Mouse (Mus musculus) MEL (cell line): ENCODE measurements at regions not wholly inside any gene's neighbourhood (a gene's known extent, or its start where the extent isn't known, plus 50 kb on each side); places are given as distances from the start of the nearest gene placed in this dataset.

ENCODE experiments used
- DNase-seq: peaks from one replicate; pipeline ENCODE4 v3.0.0; 2011; ENCODE audit warnings: low read depth, low spot score
- H3K27ac ChIP-seq: 2 replicates; pipeline ENCODE4 v1.5.1; 2012; ENCODE audit warnings: low read depth, mild to moderate bottlenecking, control low read depth, low read length, moderate library complexity; ENCODE audit not compliant: control insufficient read depth
- H3K27me3 ChIP-seq, 2 experiments: fragments of 150-350 bp in 1 of 2; sonication (generic) in 1 of 2; 2 replicates each; pipeline ENCODE4 v1.6.1; 2012; ENCODE audit warnings: low read length in 2 of 2, mild to moderate bottlenecking in 2 of 2, improper control_type of control experiment in 1 of 2, moderate library complexity in 1 of 2; ENCODE audit not compliant: insufficient read depth in 2 of 2, control insufficient read depth in 1 of 2
- H3K36me3 ChIP-seq, 2 experiments: 2 replicates each; pipeline ENCODE4 v1.6.1; 2012 to 2014; ENCODE audit warnings: low read length in 2 of 2, improper control_type of control experiment in 1 of 2, inconsistent platforms in 1 of 2, mild to moderate bottlenecking in 1 of 2; ENCODE audit not compliant: insufficient read depth in 2 of 2, control insufficient read depth in 1 of 2
- H3K4me1 ChIP-seq, 2 experiments: fragments of 150-350 bp in 1 of 2; sonication (generic) in 1 of 2; 2 replicates each; pipeline ENCODE4 v1.6.1; 2012; ENCODE audit warnings: low read length in 2 of 2, improper control_type of control experiment in 1 of 2, mild to moderate bottlenecking in 1 of 2; ENCODE audit not compliant: insufficient read depth in 2 of 2, control insufficient read depth in 1 of 2
- H3K4me3 ChIP-seq, 2 experiments: fragments of 150-350 bp in 1 of 2; sonication (generic) in 1 of 2; 2 replicates each; pipeline ENCODE4 v1.5.1; 2012; ENCODE audit warnings: low read depth in 2 of 2, low read length in 2 of 2, mild to moderate bottlenecking in 2 of 2, moderate library complexity in 2 of 2, control low read depth in 1 of 2, improper control_type of control experiment in 1 of 2; ENCODE audit not compliant: control insufficient read depth in 1 of 2, insufficient read depth in 1 of 2
- H3K79me2 ChIP-seq: 2 replicates; pipeline ENCODE4 v1.6.1; 2012; ENCODE audit warnings: mild to moderate bottlenecking, low read length, moderate library complexity; ENCODE audit not compliant: control insufficient read depth, poor library complexity, insufficient read depth
- H3K9ac ChIP-seq: 2 replicates; pipeline ENCODE4 v1.6.1; 2012; ENCODE audit warnings: low read depth, mild to moderate bottlenecking, control low read depth, low read length, moderate library complexity; ENCODE audit not compliant: control insufficient read depth, poor library complexity, severe bottlenecking
- H3K9me3 ChIP-seq: fragments of 150-350 bp; sonication (generic); replicated peaks from 2 replicates; pipeline ENCODE4 v1.6.1; 2012; ENCODE audit warnings: mild to moderate bottlenecking, low read length, improper control_type of control experiment, moderate library complexity; ENCODE audit not compliant: insufficient read depth
- CHD2 ChIP-seq: IDR thresholded peaks from 2 replicates; pipeline ENCODE4 v1.6.1; 2011; ENCODE audit warnings: low read length, improper control_type of control experiment
- CTCF ChIP-seq, 3 experiments: IDR thresholded peaks in 2 of 3; conservative IDR thresholded peaks in 1 of 3; 2 replicates each; pipeline ENCODE4 v1.5.1; 2011 to 2012; ENCODE audit warnings: low read length in 3 of 3, low read depth in 2 of 3, mild to moderate bottlenecking in 2 of 3, improper control_type of control experiment in 1 of 3, inconsistent platforms in 1 of 3, mixed read lengths in 1 of 3, moderate library complexity in 1 of 3; ENCODE audit not compliant: control insufficient read depth in 1 of 3, insufficient read depth in 1 of 3, poor library complexity in 1 of 3, severe bottlenecking in 1 of 3
- ELF1 ChIP-seq: IDR thresholded peaks from 2 replicates; pipeline ENCODE4 v1.6.1; 2014; ENCODE audit warnings: low read depth, mild to moderate bottlenecking, inconsistent platforms, low read length, improper control_type of control experiment, moderate library complexity
- EP300 ChIP-seq, 2 experiments: IDR thresholded peaks; 2 replicates each; pipeline ENCODE4 v1.6.1; 2011; ENCODE audit warnings: improper control_type of control experiment in 2 of 2, low read length in 2 of 2, low read depth in 1 of 2, mild to moderate bottlenecking in 1 of 2
- GATA1 ChIP-seq: IDR thresholded peaks from 2 replicates; pipeline ENCODE4 v1.6.1; 2011; ENCODE audit warnings: low read depth, low read length, improper control_type of control experiment
- JUND ChIP-seq: IDR thresholded peaks from 2 replicates; pipeline ENCODE4 v1.6.1; 2011; ENCODE audit warnings: low read depth, mild to moderate bottlenecking, improper control_type of control experiment, low read length
- MAX ChIP-seq: IDR thresholded peaks from 2 replicates; pipeline ENCODE4 v1.6.1; 2011; ENCODE audit warnings: low read length, improper control_type of control experiment
- MAZ ChIP-seq: IDR thresholded peaks from 2 replicates; pipeline ENCODE4 v1.6.1; 2012; ENCODE audit warnings: low read depth, mild to moderate bottlenecking, inconsistent platforms, low read length, improper control_type of control experiment
- MEF2A ChIP-seq: IDR thresholded peaks from 2 replicates; pipeline ENCODE4 v1.6.1; 2014; ENCODE audit warnings: low read depth, mild to moderate bottlenecking, inconsistent platforms, low read length, improper control_type of control experiment; ENCODE audit not compliant: poor library complexity, insufficient replicate concordance, severe bottlenecking; ENCODE audit errors: extremely low read depth
- MXI1 ChIP-seq: IDR thresholded peaks from 2 replicates; pipeline ENCODE4 v1.6.1; 2011; ENCODE audit warnings: mild to moderate bottlenecking, low read depth, low read length, improper control_type of control experiment
- NRF1 ChIP-seq: IDR thresholded peaks from 2 replicates; pipeline ENCODE4 v1.6.1; 2014; ENCODE audit warnings: low read depth, mild to moderate bottlenecking, inconsistent platforms, low read length, improper control_type of control experiment, moderate library complexity; ENCODE audit not compliant: poor library complexity, insufficient read depth, severe bottlenecking
- POLR2A ChIP-seq, 2 experiments: IDR thresholded peaks; 2 replicates each; pipeline ENCODE4 v1.6.1; 2011 to 2012; ENCODE audit warnings: low read length in 2 of 2, mild to moderate bottlenecking in 2 of 2, control low read depth in 1 of 2, improper control_type of control experiment in 1 of 2, low read depth in 1 of 2, moderate library complexity in 1 of 2; ENCODE audit not compliant: control insufficient read depth in 1 of 2, insufficient read depth in 1 of 2, poor library complexity in 1 of 2
- POLR2AphosphoS2 ChIP-seq: IDR thresholded peaks from 2 replicates; pipeline ENCODE4 v1.6.1; 2011; ENCODE audit warnings: low read length, improper control_type of control experiment
- RCOR1 ChIP-seq: IDR thresholded peaks from 2 replicates; pipeline ENCODE4 v1.6.1; 2012; ENCODE audit warnings: low read depth, mild to moderate bottlenecking, inconsistent platforms, low read length, improper control_type of control experiment
- TAL1 ChIP-seq: IDR thresholded peaks from 2 replicates; pipeline ENCODE4 v1.6.1; 2012; ENCODE audit warnings: mild to moderate bottlenecking, inconsistent platforms, low read length, moderate library complexity, mixed read lengths
- TBP ChIP-seq: IDR thresholded peaks from 2 replicates; pipeline ENCODE4 v1.8.0; 2011; ENCODE audit warnings: low read depth, low read length, improper control_type of control experiment
- TCF12 ChIP-seq: IDR thresholded peaks from 2 replicates; pipeline ENCODE4 v1.6.1; 2014; ENCODE audit warnings: low read depth, mild to moderate bottlenecking, inconsistent platforms, low read length, improper control_type of control experiment, moderate library complexity
- UBTF ChIP-seq: IDR thresholded peaks from 2 replicates; pipeline ENCODE4 v1.6.1; 2012; ENCODE audit warnings: low read depth, mild to moderate bottlenecking, inconsistent platforms, low read length, improper control_type of control experiment, moderate library complexity, borderline replicate concordance; ENCODE audit not compliant: insufficient read depth
- USF1 ChIP-seq: IDR thresholded peaks from 2 replicates; pipeline ENCODE4 v1.6.1; 2014; ENCODE audit warnings: low read depth, mild to moderate bottlenecking, inconsistent platforms, low read length, improper control_type of control experiment, moderate library complexity
- USF2 ChIP-seq, 2 experiments: IDR thresholded peaks; 2 replicates each; pipeline ENCODE4 v1.6.1; 2011 to 2012; ENCODE audit warnings: improper control_type of control experiment in 2 of 2, low read length in 2 of 2, borderline replicate concordance in 1 of 2, inconsistent platforms in 1 of 2, low read depth in 1 of 2, mild to moderate bottlenecking in 1 of 2; ENCODE audit not compliant: insufficient read depth in 1 of 2
- ZC3H11A ChIP-seq: IDR thresholded peaks from 2 replicates; pipeline ENCODE4 v1.6.1; 2012; ENCODE audit warnings: low read depth, mild to moderate bottlenecking, inconsistent platforms, low read length, improper control_type of control experiment
- ZMIZ1 ChIP-seq: IDR thresholded peaks from 2 replicates; pipeline ENCODE4 v1.6.1; 2012; ENCODE audit warnings: low read depth, mild to moderate bottlenecking, inconsistent platforms, low read length, improper control_type of control experiment, moderate library complexity

DNA sequence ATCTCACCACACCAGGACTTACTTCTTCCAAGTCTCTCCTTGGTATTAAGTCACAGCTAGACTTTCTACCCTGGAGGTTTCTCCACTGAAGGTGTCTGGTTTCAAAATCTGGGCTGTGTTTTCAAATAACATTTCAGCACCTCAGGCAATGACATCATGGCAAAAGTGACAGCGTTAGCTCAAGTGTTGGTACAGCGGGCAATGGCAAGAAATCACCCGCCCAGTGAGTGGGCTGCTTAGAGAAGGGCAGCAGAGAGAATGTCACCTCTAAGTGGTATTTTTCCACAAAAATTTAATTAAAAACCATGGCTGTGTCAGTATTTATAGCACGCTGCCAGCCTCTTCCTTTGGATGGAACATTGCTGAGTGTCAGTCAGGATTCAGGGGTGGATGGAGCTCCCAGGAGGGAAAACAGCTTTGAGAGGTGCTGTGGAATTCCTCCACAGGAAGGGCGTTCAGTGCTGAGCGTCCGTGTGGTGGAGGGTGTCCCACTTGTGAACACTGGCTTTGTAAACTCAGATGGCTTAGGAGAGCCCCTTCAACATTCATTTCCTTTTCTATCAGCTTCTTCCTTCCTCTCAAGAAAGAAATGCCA, 141.5 kb downstream of the Gas1 start:
- Histone ChIP-seq H3K9me3 (no peaks in the 10 kb centered on the region), H3K27me3 (no peaks in the 10 kb centered on the region), H3K4me3 (no peak overlapping the region), H3K36me3 (no peaks in the 10 kb centered on the region), H3K4me1 (no peaks in the 10 kb centered on the region), H3K27ac (no peak overlapping the region), H3K9ac (no peak overlapping the region), H3K79me2 (no peaks in the 10 kb centered on the region)
- TF ChIP-seq MEF2A: no peak
- TF ChIP-seq POLR2A (IDR thresholded peaks at IDR 0.05; ENCODE audit: control insufficient read depth in 1 of 2, insufficient read depth in 1 of 2, low read depth in 1 of 2, low read length in 2 of 2, poor library complexity in 1 of 2): no peak
- no peak for TF ChIP-seq UBTF
- DNase-seq: no peak

- no peak for TF ChIP-seq ELF1
- no peak for TF ChIP-seq GATA1
- TF ChIP-seq MXI1: no peak
- TF ChIP-seq JUND: no peak
- no peak for TF ChIP-seq UBTF
- TF ChIP-seq TBP: no peak
- Histone ChIP-seq H3K9me3 (no peaks in the 10 kb centered on the region), H3K27me3 (no peaks in the 10 kb centered on the region), H3K36me3 (no peaks in the 10 kb centered on the region), H3K27ac (no peak overlapping the region), H3K4me1 (no peaks in the 10 kb centered on the region), H3K9ac (no peak overlapping the region), H3K79me2 (no peaks in the 10 kb centered on the region), H3K4me3 (no peak overlapping the region)
- no peak for DNase-seq
Observed at GRCm38 (mm10) chr13:60033116-60033515, 144.0 kb downstream of the Gas1 start.

DNA sequence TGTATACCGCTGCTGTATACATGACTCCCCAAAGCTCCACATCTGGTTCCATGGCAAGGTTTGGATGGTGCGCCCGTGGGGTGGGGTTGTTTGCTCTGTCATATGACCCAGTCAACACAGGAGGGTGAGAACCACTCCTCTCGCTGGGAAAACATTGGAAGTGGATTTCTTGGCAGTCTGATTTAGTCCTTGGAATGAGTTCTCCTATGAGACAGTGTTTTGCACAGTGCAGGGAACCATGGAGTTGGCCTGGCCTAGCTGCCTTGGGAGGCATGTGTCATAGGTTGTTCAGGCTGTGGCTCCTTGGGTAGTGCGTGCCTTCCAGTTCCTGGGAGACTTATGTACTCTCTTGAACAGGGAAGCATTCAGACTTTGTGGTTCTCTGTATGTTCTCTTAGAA, 144.6 kb downstream of the Gas1 start:
- no peak overlapping the region for H3K9ac ChIP-seq
- H3K36me3 ChIP-seq: no peaks in the 10 kb centered on the region
- DNase-seq: no peak
- H3K27ac ChIP-seq: no peak overlapping the region
- H3K4me1 ChIP-seq: no peaks in the 10 kb centered on the region
- no peak overlapping the region for H3K4me3 ChIP-seq
- no peaks in the 10 kb centered on the region for H3K79me2 ChIP-seq
- no peaks in the 10 kb centered on the region for H3K27me3 ChIP-seq
- no peaks in the 10 kb centered on the region for H3K9me3 ChIP-seq
- no peak for TF ChIP-seq UBTF
- TF ChIP-seq USF2 (IDR thresholded peaks at IDR 0.05; ENCODE audit: borderline replicate concordance in 1 of 2, insufficient read depth in 1 of 2, low read depth in 1 of 2, low read length in 2 of 2): no peak
- TF ChIP-seq NRF1: no peak
- TF ChIP-seq TCF12: no peak
- no peak for TF ChIP-seq CHD2
- no peak for TF ChIP-seq ZMIZ1
- no peak for TF ChIP-seq TAL1
- no peak for TF ChIP-seq POLR2AphosphoS2
- TF ChIP-seq MAZ: no peak
- no peak for TF ChIP-seq MXI1
- no peak for TF ChIP-seq ZC3H11A
- TF ChIP-seq USF1: no peak
- no peak for TF ChIP-seq EP300 (IDR thresholded peaks at IDR 0.05; ENCODE audit: low read depth in 1 of 2, low read length in 2 of 2)
- TF ChIP-seq MAX: no peak
- TF ChIP-seq CTCF (IDR thresholded peaks at IDR 0.05 in 2 of 3, conservative IDR thresholded peaks at IDR 0.05 in 1 of 3; ENCODE audit: control insufficient read depth in 1 of 3, insufficient read depth in 1 of 3, low read depth in 2 of 3, low read length in 3 of 3, poor library complexity in 1 of 3, severe bottlenecking in 1 of 3): no peak
- TF ChIP-seq POLR2A (IDR thresholded peaks at IDR 0.05; ENCODE audit: control insufficient read depth in 1 of 2, insufficient read depth in 1 of 2, low read depth in 1 of 2, low read length in 2 of 2, poor library complexity in 1 of 2): no peak
- TF ChIP-seq ELF1: no peak
- no peak for TF ChIP-seq TBP
- TF ChIP-seq RCOR1: no peak
